Mouse (Mus musculus) heart, postnatal 0 days (tissue): Measurements from ENCODE around the gene Lrrc47. TPM values are rescaled to one million over a fixed set of nuclear protein-coding genes. Genes with fewer than 3 reads are reported as not detected.

Experiments
- ATAC-seq: fragments of 200-750 bp; cut with Nextera tagmentation; 2 replicates; pipeline ENCODE4 v1.8.0; 2017; ENCODE audit warnings: low read depth, moderate number of reproducible peaks, moderate library complexity; ENCODE audit not compliant: insufficient read depth
- DNase-seq: peaks from one replicate; pipeline ENCODE4 v3.0.0-alpha.2; 2016; ENCODE audit warnings: low spot score
- H3K27ac ChIP-seq: fragments of 300-500 bp; sonication (generic); 2 replicates; pipeline ENCODE4 v1.5.1; 2014; ENCODE audit warnings: low read depth, mild to moderate bottlenecking
- H3K27me3 ChIP-seq: fragments of 300-500 bp; sonication (generic); 2 replicates; pipeline ENCODE4 v1.6.1; 2014; ENCODE audit warnings: low read length, mixed read lengths; ENCODE audit not compliant: control insufficient read depth, insufficient read depth
- H3K36me3 ChIP-seq: fragments of 300-500 bp; sonication (generic); replicated peaks from 2 replicates; pipeline ENCODE4 v1.6.1; 2014; ENCODE audit warnings: low read length, mixed read lengths; ENCODE audit not compliant: control insufficient read depth, insufficient read depth
- H3K4me1 ChIP-seq: fragments of 300-500 bp; sonication (generic); 2 replicates; pipeline ENCODE4 v1.6.1; 2014; ENCODE audit warnings: antibody characterized with exemption; ENCODE audit not compliant: control insufficient read depth, insufficient read depth
- H3K4me2 ChIP-seq: fragments of 300-500 bp; sonication (generic); 2 replicates; pipeline ENCODE4 v1.6.1; 2014; ENCODE audit warnings: low read depth, mild to moderate bottlenecking, low read length, moderate library complexity
- H3K4me3 ChIP-seq: fragments of 300-500 bp; sonication (generic); 2 replicates; pipeline ENCODE4 v1.5.1; 2014; ENCODE audit warnings: low read depth, low read length
- H3K9ac ChIP-seq: fragments of 300-500 bp; sonication (generic); replicated peaks from 2 replicates; pipeline ENCODE4 v1.6.1; 2014; ENCODE audit warnings: low read depth, low read length, mixed read lengths
- H3K9me3 ChIP-seq: fragments of 300-500 bp; sonication (generic); replicated peaks from 2 replicates; pipeline ENCODE4 v1.6.1; 2016; ENCODE audit warnings: low read length; ENCODE audit not compliant: control insufficient read depth
- CTCF ChIP-seq: IDR thresholded peaks from 2 replicates; pipeline ENCODE4 v1.5.1; 2016; ENCODE audit warnings: antibody characterized with exemption, control low read depth, low read depth
- EP300 ChIP-seq: IDR thresholded peaks from 2 replicates; pipeline ENCODE4 v1.6.1; 2016; ENCODE audit warnings: antibody characterized with exemption, low read depth
- WGBS: fragments of 180-500 bp; shearing (Covaris S2); extraction: QIAGEN DNeasy Blood & Tissue Kit; methylation state at CpG from one replicate; pipeline ENCODE4 v1.1.7; 2014; 5-methylcytosine and 5-hydroxymethylcytosine counted together
- polyA plus RNA-seq: library from polyadenylated mRNA; unstranded; fragments of >200 nt; fragmentation: Nextera tagmentation; extraction: Ambion mirVana; gene quantifications from 2 replicates; pipeline ENCODE4 v1.2.1, GENCODE M21; 2015
- total RNA-seq: library from RNA; depleted of rRNA; stranded (reverse); fragments of >200 nt; gene quantifications from 2 replicates; pipeline ENCODE4 v1.2.3, GENCODE M21; 2014; ENCODE audit warnings: low replicate concordance

The Lrrc47 gene
- total and polyA plus RNA-seq, 2 experiments from 2014 or later: 12.2 to 13.4 TPM

GRCm38 (mm10) chr4:154010907-154011645, 455 bp upstream of the Lrrc47 start:
- H3K36me3 ChIP-seq: peaks cover 33% of the 10 kb centered on the region
- H3K4me2 ChIP-seq: peak overlapping the region; percentile 98
- TF ChIP-seq CTCF (no peak), EP300 (no peak)
- H3K27me3 ChIP-seq: no peaks in the 10 kb centered on the region
- WGBS: 28% methylated on average over 13 of the region's 13 CpGs
- ATAC-seq (peak; percentile 13; the same call in 1 of the 2 replicates), DNase-seq (no peak)
- 0 out of 2 replicates have a peak overlapping the region, but pooled peaks have one; percentile 14 for H3K27ac ChIP-seq
- peak overlapping the region; percentile 99 for H3K4me3 ChIP-seq
- H3K9ac ChIP-seq: peak overlapping the region; percentile 97; the same call in 1 of the 2 replicates
- peaks cover 17% of the 10 kb centered on the region for H3K4me1 ChIP-seq
- H3K9me3 ChIP-seq: no peaks in the 10 kb centered on the region

- H3K36me3 ChIP-seq: peaks cover 33% of the 10 kb centered on the region
- H3K9me3 ChIP-seq: no peaks in the 10 kb centered on the region
- DNase-seq (no peak), ATAC-seq (peak; percentile 6; the same call in 1 of the 2 replicates)
- peak overlapping the region; percentile 97 for H3K9ac ChIP-seq
- 2% methylated on average over 51 of the region's 55 CpGs for WGBS
- TF ChIP-seq EP300 (no peak), CTCF (no peak)
- peak overlapping the region; percentile 99 for H3K4me3 ChIP-seq
- peak overlapping the region; percentile 76 for H3K27ac ChIP-seq
- H3K4me2 ChIP-seq: peak overlapping the region; percentile 98
- no peaks in the 10 kb centered on the region for H3K27me3 ChIP-seq
- H3K4me1 ChIP-seq: peaks cover 17% of the 10 kb centered on the region
Observed at GRCm38 (mm10) chr4:154012132-154012882, 776 bp downstream of the Lrrc47 start.

DNA sequence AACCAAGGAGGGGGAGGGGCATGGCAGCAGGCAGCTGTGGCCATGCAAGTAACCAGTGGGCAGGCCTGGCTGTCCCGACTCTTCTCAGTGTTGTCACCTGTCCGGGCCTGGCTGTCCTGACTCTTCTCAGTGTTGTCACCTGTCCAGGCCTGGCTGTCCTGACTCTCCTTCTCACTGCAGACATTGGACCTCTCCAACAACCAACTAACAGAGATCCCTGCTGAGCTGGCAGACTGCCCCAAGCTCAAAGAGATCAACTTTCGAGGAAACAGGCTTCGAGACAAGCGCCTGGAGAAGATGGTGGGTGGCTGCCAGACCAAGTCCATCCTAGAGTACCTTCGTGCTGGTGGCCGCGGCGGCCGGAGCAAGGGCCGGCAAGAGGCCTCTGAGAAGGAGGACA, 3.9 kb downstream of the Lrrc47 start:
- Histone ChIP-seq H3K4me1 (peaks cover 17% of the 10 kb centered on the region), H3K36me3 (peaks cover 60% of the 10 kb centered on the region)

DNA sequence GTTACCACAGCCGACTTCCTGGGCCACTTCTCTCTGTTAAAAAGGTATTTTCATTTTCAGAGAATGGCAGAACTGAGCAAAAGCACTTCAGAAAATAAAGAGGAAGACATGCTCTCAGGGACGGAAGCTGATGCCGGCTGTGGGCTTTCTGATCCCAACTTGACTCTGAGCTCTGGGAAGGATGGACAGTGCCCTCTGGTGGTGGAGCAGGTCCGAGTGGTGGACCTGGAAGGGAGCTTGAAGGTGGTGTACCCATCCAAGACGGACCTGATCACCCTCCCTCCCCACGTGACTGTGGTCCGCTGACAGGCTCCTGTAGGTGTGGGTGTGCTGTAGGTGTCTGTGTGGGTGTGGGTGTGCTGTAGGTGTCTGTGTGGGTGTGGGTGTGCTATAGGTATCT, 8.0 kb downstream of the Lrrc47 start:
- 67% methylated on average over 7 of the region's 7 CpGs for WGBS
- DNase-seq: no peak
- H3K4me3 ChIP-seq: no peak overlapping the region
- no peak overlapping the region for H3K4me2 ChIP-seq
- H3K27me3 ChIP-seq: no peaks in the 10 kb centered on the region
- no peaks in the 10 kb centered on the region for H3K9me3 ChIP-seq
- peaks cover 10% of the 10 kb centered on the region for H3K4me1 ChIP-seq
- peaks cover 70% of the 10 kb centered on the region for H3K36me3 ChIP-seq
- TF ChIP-seq CTCF (peak; percentile 50), EP300 (no peak)
- H3K9ac ChIP-seq: no peak overlapping the region
- no peak overlapping the region for H3K27ac ChIP-seq
- ATAC-seq: no peak

More for the DNA sequence above, 3.9 kb downstream of the Lrrc47 start:
- WGBS: 96% methylated on average over 11 of the region's 11 CpGs
- no peaks in the 10 kb centered on the region for H3K9me3 ChIP-seq
- DNase-seq (no peak), ATAC-seq (no peak)
- no peak overlapping the region for H3K4me2 ChIP-seq
- H3K9ac ChIP-seq: no peak overlapping the region
- no peak overlapping the region for H3K4me3 ChIP-seq
- H3K27ac ChIP-seq: no peak overlapping the region
- TF ChIP-seq CTCF: no peak
- H3K27me3 ChIP-seq: no peaks in the 10 kb centered on the region

DNA sequence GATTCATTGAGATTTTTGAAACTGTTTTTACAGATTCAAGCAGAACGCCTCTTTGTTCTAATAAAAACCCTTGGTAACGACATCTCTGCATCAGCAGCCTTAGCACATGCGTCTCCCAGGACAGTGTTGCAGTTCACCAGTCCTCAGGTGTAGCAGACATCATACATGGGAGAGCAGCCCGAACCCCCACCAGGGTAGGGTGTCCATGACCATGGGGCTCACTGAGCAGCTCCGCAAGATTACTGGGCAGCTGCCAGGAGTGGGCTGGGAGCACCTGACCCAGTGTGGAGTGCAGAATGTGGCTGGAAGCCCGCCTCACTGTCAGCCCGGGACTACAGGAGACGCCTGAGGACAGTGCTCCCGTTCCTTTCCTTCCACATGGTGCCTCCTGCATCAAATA, 9.9 kb downstream of the Lrrc47 start:
- no peak overlapping the region for H3K4me2 ChIP-seq
- H3K4me3 ChIP-seq: no peak overlapping the region
- H3K9ac ChIP-seq: no peak overlapping the region
- H3K27ac ChIP-seq: no peak overlapping the region
- ATAC-seq (no peak), DNase-seq (no peak)
- H3K36me3 ChIP-seq: peaks cover 51% of the 10 kb centered on the region
- H3K4me1 ChIP-seq: peaks cover 10% of the 10 kb centered on the region
- 75% methylated on average over 9 of the region's 9 CpGs for WGBS
- H3K9me3 ChIP-seq: no peaks in the 10 kb centered on the region
- TF ChIP-seq EP300 (no peak), CTCF (no peak)
- 0 out of 2 replicates have a peak, but pooled peaks cover under 1% of the 10 kb centered on the region for H3K27me3 ChIP-seq
